Mouse (Mus musculus) small intestine, adult 2 months (tissue): ENCODE results near the gene Slc6a18. TPM values are rescaled to one million over a fixed set of nuclear protein-coding genes. Genes with fewer than 3 reads are reported as not detected.
A peak's percentile ranks its signal among the peaks of the same experiment; 100 is the strongest.

Experiments
- H3K27ac ChIP-seq: fragments of 200-500 bp; 2 replicates; pipeline ENCODE4 v1.5.1; 2012; ENCODE audit warnings: low read depth, low read length, control low read depth, inconsistent platforms; ENCODE audit not compliant: insufficient read depth
- H3K27me3 ChIP-seq: fragments of 200-500 bp; 2 replicates; pipeline ENCODE4 v1.6.1; 2012; ENCODE audit warnings: mild to moderate bottlenecking, moderate library complexity, low read length, inconsistent platforms; ENCODE audit not compliant: control insufficient read depth, insufficient read depth
- H3K36me3 ChIP-seq: fragments of 200-500 bp; 2 replicates; pipeline ENCODE4 v1.6.1; 2012; ENCODE audit warnings: mild to moderate bottlenecking, low read length, control low read depth, inconsistent platforms; ENCODE audit not compliant: control insufficient read depth, insufficient read depth
- H3K4me1 ChIP-seq: fragments of 200-500 bp; 2 replicates; pipeline ENCODE4 v1.6.1; 2012; ENCODE audit warnings: low read length, inconsistent platforms, mixed read lengths; ENCODE audit not compliant: control insufficient read depth, insufficient read depth, insufficient read length
- H3K4me3 ChIP-seq: fragments of 200-500 bp; 2 replicates; pipeline ENCODE4 v1.5.1; 2012; ENCODE audit warnings: low read depth, mild to moderate bottlenecking, control low read depth, inconsistent platforms, low read length, moderate library complexity
- CTCF ChIP-seq: fragments of 200-500 bp; IDR thresholded peaks from 2 replicates; pipeline ENCODE4 v1.5.1; 2012; ENCODE audit warnings: low read depth, mild to moderate bottlenecking, control low read depth, inconsistent platforms, low read length, moderate library complexity, mixed read lengths; ENCODE audit not compliant: insufficient replicate concordance, insufficient read length; ENCODE audit errors: extremely low read depth
- POLR2A ChIP-seq: fragments of 200-500 bp; IDR thresholded peaks from 2 replicates; pipeline ENCODE4 v1.6.1; 2012; ENCODE audit warnings: low read depth, mild to moderate bottlenecking, control low read depth, inconsistent platforms, low read length, moderate library complexity
- WGBS: fragments of 180-500 bp; shearing (Covaris S2); methylation state at CpG from one replicate; pipeline ENCODE4 v1.1.7; 2018; 5-methylcytosine and 5-hydroxymethylcytosine counted together
- polyA plus RNA-seq: library from polyadenylated mRNA; depleted of rRNA; stranded (reverse); fragments of >200 nt; gene quantifications from 2 replicates; pipeline ENCODE4 v1.2.3, GENCODE M21; 2012

Slc6a18 gene
- polyA plus RNA-seq, 1 experiment, result 0.81 TPM

DNA sequence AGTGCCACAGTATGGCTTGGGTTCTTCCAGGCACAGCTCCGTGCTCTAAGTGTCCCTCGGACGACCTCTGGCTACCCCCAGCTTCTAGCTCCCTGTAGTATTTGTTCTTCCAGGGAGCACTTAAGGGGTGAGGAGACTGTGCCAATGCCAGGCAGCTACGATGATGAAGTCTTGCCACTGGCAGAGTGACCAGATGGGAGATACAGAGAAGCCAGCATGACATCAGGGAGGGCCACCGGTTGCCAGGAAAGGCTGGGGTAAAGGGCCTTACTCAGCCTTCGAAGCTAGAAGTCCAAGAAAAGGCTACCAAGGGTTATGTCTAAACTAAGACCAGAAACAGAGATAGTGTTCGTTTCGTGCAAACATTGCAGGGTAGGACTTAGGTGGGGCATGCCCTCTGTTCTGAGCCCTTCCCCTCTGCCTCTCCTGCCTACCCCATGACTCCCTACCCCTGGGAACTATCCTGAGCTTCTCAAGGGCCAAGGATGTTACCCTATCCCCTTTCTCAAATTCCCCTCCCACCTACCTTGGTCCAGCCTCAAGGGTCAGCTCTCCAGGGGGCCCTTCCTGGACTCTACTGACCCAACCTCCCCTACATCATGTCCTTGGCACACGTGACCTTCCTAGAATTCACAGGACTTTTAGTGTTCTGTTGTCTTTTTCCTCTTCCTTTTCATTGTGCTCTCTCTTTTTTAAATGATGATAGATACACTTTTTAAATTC lies 23.5 kb upstream of the Slc6a18 start:
- Histone ChIP-seq H3K4me3 (no peak overlapping the region), H3K36me3 (peaks cover 15% of the 10 kb centered on the region; the same call in 1 of the 2 replicates), H3K27me3 (no peaks in the 10 kb centered on the region), H3K4me1 (peaks cover 10% of the 10 kb centered on the region; the same call in 1 of the 2 replicates), H3K27ac (peak overlapping the region; percentile 68)
- no peak for TF ChIP-seq CTCF
- TF ChIP-seq POLR2A, result no peak
- 61% methylated on average over 9 of the region's 9 CpGs for WGBS

DNA sequence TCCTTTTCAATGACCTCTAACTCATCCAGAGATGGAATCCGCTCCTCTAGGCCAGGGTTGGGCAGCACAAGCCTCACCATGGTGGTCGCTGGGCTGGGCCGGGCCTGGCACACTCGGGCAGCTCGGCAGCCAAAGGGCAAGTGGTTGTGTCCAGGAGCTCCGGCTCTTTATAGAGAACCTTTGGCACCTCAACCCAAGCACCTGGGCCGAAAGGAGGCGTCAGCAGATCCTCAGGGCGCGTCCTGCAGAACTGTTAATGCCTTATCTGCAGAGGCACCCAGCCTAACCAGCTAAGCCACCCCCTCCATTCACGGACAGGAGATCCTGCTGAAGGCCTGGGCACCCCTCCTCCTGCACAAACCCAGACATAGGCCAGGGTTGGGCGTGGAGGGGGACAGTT lies 22.7 kb upstream of the Slc6a18 start:
- H3K27me3 ChIP-seq, result no peaks in the 10 kb centered on the region
- H3K36me3 ChIP-seq, result peaks cover 19% of the 10 kb centered on the region; the same call in 1 of the 2 replicates
- peaks cover 11% of the 10 kb centered on the region; the same call in 1 of the 2 replicates for H3K4me1 ChIP-seq
- H3K4me3 ChIP-seq, result peak overlapping the region; percentile 75
- 36% methylated on average over 12 of the region's 12 CpGs for WGBS
- peak overlapping the region; percentile 90 for H3K27ac ChIP-seq
- no peak for TF ChIP-seq CTCF
- peak; percentile 95 for TF ChIP-seq POLR2A

DNA sequence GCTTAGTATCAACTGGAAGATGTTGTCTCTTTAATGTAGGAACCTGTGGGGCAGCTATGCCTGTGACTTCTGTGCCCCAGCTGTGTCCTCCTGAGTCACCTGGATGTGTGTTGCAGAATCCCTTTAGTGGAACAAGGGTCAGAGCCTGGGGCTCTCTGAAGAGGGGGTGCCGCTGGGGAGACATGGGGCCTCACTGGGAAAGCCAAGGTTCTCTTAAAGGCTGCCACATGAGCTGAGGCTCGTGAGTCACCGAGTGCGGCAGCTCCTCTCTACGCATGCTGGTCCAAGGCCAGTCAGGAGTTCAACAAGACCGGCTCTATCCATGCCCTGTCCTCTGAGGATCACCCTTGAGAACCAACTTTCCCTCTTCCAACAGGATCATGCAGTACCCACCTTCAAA lies 21.9 kb upstream of the Slc6a18 start:
- peak overlapping the region; percentile 90 for H3K27ac ChIP-seq

DNA sequence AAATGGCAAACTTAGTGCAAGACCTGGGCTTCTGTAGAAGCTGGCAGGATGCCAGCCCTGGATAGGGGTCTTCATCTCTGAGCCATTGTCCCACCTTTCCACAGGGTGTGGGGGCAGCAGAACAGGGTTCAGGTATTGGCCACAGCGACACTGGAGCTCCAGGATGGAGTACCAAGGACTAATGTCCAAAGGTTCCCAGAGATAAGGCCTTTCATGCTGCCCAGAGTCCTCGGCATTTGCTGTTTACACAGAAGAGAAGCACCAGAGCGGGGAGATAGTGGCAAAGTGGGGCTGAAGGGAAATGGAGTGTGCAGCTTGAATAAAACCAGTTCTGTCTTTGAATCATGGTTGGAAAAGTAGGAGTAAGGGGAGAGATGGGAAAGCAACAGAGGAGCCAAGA lies 18.7 kb upstream of the Slc6a18 start:
- H3K27me3 ChIP-seq, result no peaks in the 10 kb centered on the region
- H3K4me3 ChIP-seq, result peak overlapping the region; percentile 75
- H3K27ac ChIP-seq, result peak overlapping the region; percentile 66
- TF ChIP-seq CTCF (no peak), POLR2A (no peak)
- H3K36me3 ChIP-seq, result peaks cover 42% of the 10 kb centered on the region
- H3K4me1 ChIP-seq, result peaks cover 19% of the 10 kb centered on the region; the same call in 1 of the 2 replicates
- 15% methylated on average over 3 of the region's 3 CpGs for WGBS

More for the DNA sequence above, 21.9 kb upstream of the Slc6a18 start:
- H3K4me3 ChIP-seq, result peak overlapping the region; percentile 75
- WGBS, result 78% methylated on average over 6 of the region's 6 CpGs
- no peaks in the 10 kb centered on the region for H3K27me3 ChIP-seq
- peaks cover 23% of the 10 kb centered on the region; the same call in 1 of the 2 replicates for H3K36me3 ChIP-seq
- no peak for TF ChIP-seq CTCF
- no peak for TF ChIP-seq POLR2A
- H3K4me1 ChIP-seq, result peaks cover 11% of the 10 kb centered on the region; the same call in 1 of the 2 replicates

DNA sequence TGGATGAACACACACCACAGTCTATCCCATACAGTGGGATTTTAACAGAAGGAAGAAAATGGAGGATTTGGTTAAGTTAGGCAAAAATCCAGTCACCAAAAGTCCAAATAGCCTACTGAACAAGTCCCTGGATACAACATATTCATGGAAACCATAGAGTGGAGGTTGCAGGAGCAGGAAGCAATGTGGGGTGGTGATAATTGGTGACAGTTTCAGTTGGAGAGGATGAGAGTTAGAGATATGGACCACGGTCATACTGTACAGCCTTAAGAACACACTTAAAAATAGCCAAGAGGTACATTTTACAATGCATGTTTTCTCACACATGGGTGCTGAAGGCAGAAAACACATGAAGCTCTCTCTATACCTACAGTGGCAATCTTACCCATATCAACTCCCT lies 17.1 kb upstream of the Slc6a18 start:
- 72% methylated on average over 1 of the region's 1 CpGs for WGBS
- peaks cover 55% of the 10 kb centered on the region for H3K36me3 ChIP-seq
- peaks cover 12% of the 10 kb centered on the region; the same call in 1 of the 2 replicates for H3K4me1 ChIP-seq
- no peak overlapping the region for H3K4me3 ChIP-seq
- no peak for TF ChIP-seq POLR2A
- no peak for TF ChIP-seq CTCF
- no peaks in the 10 kb centered on the region for H3K27me3 ChIP-seq
- H3K27ac ChIP-seq, result peak overlapping the region; percentile 35; the same call in 1 of the 2 replicates

DNA sequence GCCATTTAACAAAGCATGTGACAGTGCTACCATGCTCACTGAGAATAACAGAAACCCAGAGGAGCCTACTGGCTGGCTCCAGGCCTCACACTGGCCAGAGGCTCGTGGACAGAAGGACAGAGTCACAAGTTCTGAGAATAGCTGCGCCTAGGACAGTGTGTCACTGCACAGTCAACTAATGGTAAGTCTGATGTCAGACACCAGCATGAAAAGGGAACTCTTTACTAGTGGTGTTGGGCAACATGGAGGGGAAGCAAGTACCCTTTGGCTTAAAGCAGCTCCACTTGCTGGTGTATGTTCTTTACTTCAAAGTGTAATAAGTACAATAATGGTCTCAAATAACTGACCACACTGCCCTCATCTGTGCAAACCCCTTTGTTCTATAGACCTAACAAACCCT lies 15.5 kb upstream of the Slc6a18 start:
- TF ChIP-seq POLR2A, result no peak
- no peak for TF ChIP-seq CTCF
- H3K27ac ChIP-seq, result 0 out of 2 replicates have a peak overlapping the region, but pooled peaks have one; percentile 14
- H3K4me3 ChIP-seq, result no peak overlapping the region
- 69% methylated on average over 2 of the region's 2 CpGs for WGBS
- peaks cover 12% of the 10 kb centered on the region; the same call in 1 of the 2 replicates for H3K4me1 ChIP-seq
- H3K27me3 ChIP-seq, result no peaks in the 10 kb centered on the region
- H3K36me3 ChIP-seq, result peaks cover 61% of the 10 kb centered on the region

DNA sequence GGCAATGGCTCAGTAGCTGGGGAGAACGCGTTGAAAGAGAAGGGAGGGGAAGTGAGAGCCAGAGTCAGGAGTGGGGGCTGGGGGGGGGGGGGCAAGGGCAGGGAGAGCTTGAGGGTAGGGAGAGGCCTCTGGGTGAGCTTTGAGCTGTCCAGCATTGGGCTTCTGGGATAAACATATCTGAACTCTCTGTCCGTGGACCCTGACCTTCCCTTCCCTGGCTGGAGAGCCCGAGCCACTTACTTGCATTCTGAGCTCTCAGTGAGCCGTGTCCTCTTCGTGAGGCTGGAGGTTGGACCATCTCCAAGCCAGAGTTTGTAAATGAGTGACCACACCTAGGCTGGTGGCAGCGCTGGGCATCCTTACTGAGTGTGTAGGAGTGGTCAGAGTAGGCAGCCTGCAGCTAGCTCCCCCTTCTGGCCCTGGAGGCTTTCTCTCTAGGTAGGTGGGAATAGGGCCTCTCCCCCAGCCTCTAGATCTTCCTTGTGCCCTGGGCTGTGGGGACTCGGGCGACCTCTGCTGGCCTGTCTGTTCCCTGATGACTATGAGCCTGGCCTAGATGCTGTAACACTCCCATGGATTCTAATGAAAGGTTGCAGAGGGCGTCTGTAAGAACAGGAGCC lies 14.5 kb upstream of the Slc6a18 start:
- TF ChIP-seq CTCF (peak; percentile 61; the same call in 1 of the 2 replicates), POLR2A (no peak)
- Histone ChIP-seq H3K4me1 (peaks cover 12% of the 10 kb centered on the region; the same call in 1 of the 2 replicates), H3K36me3 (peaks cover 69% of the 10 kb centered on the region), H3K4me3 (no peak overlapping the region), H3K27me3 (no peaks in the 10 kb centered on the region), H3K27ac (no peak overlapping the region)
- 20% methylated on average over 10 of the region's 10 CpGs for WGBS
